Mouse (Mus musculus): Measurements from ENCODE around the gene Gabrg3. TPM values are rescaled to one million over a fixed set of nuclear protein-coding genes. Genes with fewer than 3 reads are reported as not detected.

Gabrg3 gene
- polyA plus RNA-seq, 1 experiment = not detected

GRCm38 (mm10) chr7:57166931-57167330 lies 220.1 kb downstream of the Gabrg3 start:
- TF ChIP-seq CEBPB (IDR thresholded peaks at IDR 0.05; ENCODE audit: low read depth) (no peak), FOSL1 (IDR thresholded peaks at IDR 0.05; ENCODE audit: insufficient read depth, low read length, poor library complexity, severe bottlenecking) (no peak), MYOD1 (IDR thresholded peaks at IDR 0.05; ENCODE audit: control insufficient read depth, insufficient read length, low read depth) (no peak), MYOG (IDR thresholded peaks at IDR 0.05; ENCODE audit: control insufficient read depth, extremely low read depth, insufficient read length) (no peak), MAX (IDR thresholded peaks at IDR 0.05) (no peak), CTCF (IDR thresholded peaks at IDR 0.05; ENCODE audit: control insufficient read depth, insufficient read depth, insufficient read length) (no peak), USF1 (IDR thresholded peaks at IDR 0.05; ENCODE audit: low read depth) (no peak)
- Histone ChIP-seq H3K79me2 (ENCODE audit: control insufficient read depth, insufficient read depth) (no peaks in the 10 kb centered on the region), H3K4me3 (ENCODE audit: insufficient read depth, poor library complexity, severe bottlenecking) (no peak overlapping the region), H3K27me3 (ENCODE audit: control insufficient read depth, insufficient read depth, insufficient read length) (no peaks in the 10 kb centered on the region), H3K36me3 (ENCODE audit: control insufficient read depth, insufficient read depth) (no peaks in the 10 kb centered on the region), H3ac (ENCODE audit: control insufficient read depth, insufficient read length, low read depth) (no peak overlapping the region), H3K79me3 (ENCODE audit: low read depth) (no peaks in the 10 kb centered on the region)

GRCm38 (mm10) chr7:57158211-57158610 lies 228.8 kb downstream of the Gabrg3 start:
- Histone ChIP-seq H3K4me3 (ENCODE audit: insufficient read depth, poor library complexity, severe bottlenecking) (no peak overlapping the region), H3K27me3 (ENCODE audit: control insufficient read depth, insufficient read depth, insufficient read length) (no peaks in the 10 kb centered on the region), H3ac (ENCODE audit: control insufficient read depth, insufficient read length, low read depth) (no peak overlapping the region), H3K36me3 (ENCODE audit: control insufficient read depth, insufficient read depth) (no peaks in the 10 kb centered on the region), H3K79me2 (ENCODE audit: control insufficient read depth, insufficient read depth) (no peaks in the 10 kb centered on the region), H3K79me3 (ENCODE audit: low read depth) (no peaks in the 10 kb centered on the region)
- TF ChIP-seq USF1 (IDR thresholded peaks at IDR 0.05; ENCODE audit: low read depth) = no peak
- no peak for TF ChIP-seq MYOG (IDR thresholded peaks at IDR 0.05; ENCODE audit: control insufficient read depth, extremely low read depth, insufficient read length)
- no peak for TF ChIP-seq MYOD1 (IDR thresholded peaks at IDR 0.05; ENCODE audit: control insufficient read depth, insufficient read length, low read depth)
- no peak for TF ChIP-seq FOSL1 (IDR thresholded peaks at IDR 0.05; ENCODE audit: insufficient read depth, low read length, poor library complexity, severe bottlenecking)
- TF ChIP-seq MAX (IDR thresholded peaks at IDR 0.05) = no peak
- TF ChIP-seq CTCF (IDR thresholded peaks at IDR 0.05; ENCODE audit: control insufficient read depth, insufficient read depth, insufficient read length) = no peak
- no peak for TF ChIP-seq CEBPB (IDR thresholded peaks at IDR 0.05; ENCODE audit: low read depth)

- no peaks in the 10 kb centered on the region for H3K79me3 ChIP-seq (ENCODE audit: low read depth)
- no peak overlapping the region for H3ac ChIP-seq (ENCODE audit: control insufficient read depth, insufficient read length, low read depth)
- TF ChIP-seq MAX (IDR thresholded peaks at IDR 0.05) = no peak
- no peak for TF ChIP-seq CEBPB (IDR thresholded peaks at IDR 0.05; ENCODE audit: low read depth)
- no peak for TF ChIP-seq MYOG (IDR thresholded peaks at IDR 0.05; ENCODE audit: control insufficient read depth, extremely low read depth, insufficient read length)
- TF ChIP-seq USF1 (IDR thresholded peaks at IDR 0.05; ENCODE audit: low read depth) = no peak
- TF ChIP-seq CTCF (IDR thresholded peaks at IDR 0.05; ENCODE audit: control insufficient read depth, insufficient read depth, insufficient read length) = no peak
- TF ChIP-seq FOSL1 (IDR thresholded peaks at IDR 0.05; ENCODE audit: insufficient read depth, low read length, poor library complexity, severe bottlenecking) = no peak
- TF ChIP-seq MYOD1 (IDR thresholded peaks at IDR 0.05; ENCODE audit: control insufficient read depth, insufficient read length, low read depth) = no peak
- no peak overlapping the region for H3K4me3 ChIP-seq (ENCODE audit: insufficient read depth, poor library complexity, severe bottlenecking)
- no peaks in the 10 kb centered on the region for H3K27me3 ChIP-seq (ENCODE audit: control insufficient read depth, insufficient read depth, insufficient read length)
- H3K79me2 ChIP-seq (ENCODE audit: control insufficient read depth, insufficient read depth) = no peaks in the 10 kb centered on the region
- H3K36me3 ChIP-seq (ENCODE audit: control insufficient read depth, insufficient read depth) = no peaks in the 10 kb centered on the region
Measured at GRCm38 (mm10) chr7:57153743-57154142, 233.2 kb downstream of the Gabrg3 start.

- Histone ChIP-seq H3K79me3 (ENCODE audit: low read depth) (no peaks in the 10 kb centered on the region), H3K79me2 (ENCODE audit: control insufficient read depth, insufficient read depth) (no peaks in the 10 kb centered on the region), H3ac (ENCODE audit: control insufficient read depth, insufficient read length, low read depth) (no peak overlapping the region), H3K4me3 (ENCODE audit: insufficient read depth, poor library complexity, severe bottlenecking) (no peak overlapping the region), H3K36me3 (ENCODE audit: control insufficient read depth, insufficient read depth) (no peaks in the 10 kb centered on the region), H3K27me3 (ENCODE audit: control insufficient read depth, insufficient read depth, insufficient read length) (no peaks in the 10 kb centered on the region)
- TF ChIP-seq CTCF (IDR thresholded peaks at IDR 0.05; ENCODE audit: control insufficient read depth, insufficient read depth, insufficient read length) (no peak), MAX (IDR thresholded peaks at IDR 0.05) (no peak), MYOD1 (IDR thresholded peaks at IDR 0.05; ENCODE audit: control insufficient read depth, insufficient read length, low read depth) (no peak), USF1 (IDR thresholded peaks at IDR 0.05; ENCODE audit: low read depth) (no peak), CEBPB (IDR thresholded peaks at IDR 0.05; ENCODE audit: low read depth) (no peak), MYOG (IDR thresholded peaks at IDR 0.05; ENCODE audit: control insufficient read depth, extremely low read depth, insufficient read length) (no peak), FOSL1 (IDR thresholded peaks at IDR 0.05; ENCODE audit: insufficient read depth, low read length, poor library complexity, severe bottlenecking) (no peak)
Measured at GRCm38 (mm10) chr7:57150768-57151167, 236.2 kb downstream of the Gabrg3 start.

- no peaks in the 10 kb centered on the region for H3K79me2 ChIP-seq (ENCODE audit: control insufficient read depth, insufficient read depth)
- H3K36me3 ChIP-seq (ENCODE audit: control insufficient read depth, insufficient read depth) = no peaks in the 10 kb centered on the region
- H3K4me3 ChIP-seq (ENCODE audit: insufficient read depth, poor library complexity, severe bottlenecking) = no peak overlapping the region
- no peak overlapping the region for H3ac ChIP-seq (ENCODE audit: control insufficient read depth, insufficient read length, low read depth)
- TF ChIP-seq MYOG (IDR thresholded peaks at IDR 0.05; ENCODE audit: control insufficient read depth, extremely low read depth, insufficient read length) = no peak
- TF ChIP-seq MYOD1 (IDR thresholded peaks at IDR 0.05; ENCODE audit: control insufficient read depth, insufficient read length, low read depth) = no peak
- no peak for TF ChIP-seq MAX (IDR thresholded peaks at IDR 0.05)
- TF ChIP-seq CTCF (IDR thresholded peaks at IDR 0.05; ENCODE audit: control insufficient read depth, insufficient read depth, insufficient read length) = no peak
- no peaks in the 10 kb centered on the region for H3K27me3 ChIP-seq (ENCODE audit: control insufficient read depth, insufficient read depth, insufficient read length)
- H3K79me3 ChIP-seq (ENCODE audit: low read depth) = no peaks in the 10 kb centered on the region
Measured at GRCm38 (mm10) chr7:57138072-57138704, 248.8 kb downstream of the Gabrg3 start.

- TF ChIP-seq CEBPB (IDR thresholded peaks at IDR 0.05; ENCODE audit: low read depth) = no peak
- TF ChIP-seq USF1 (IDR thresholded peaks at IDR 0.05; ENCODE audit: low read depth) = no peak
- TF ChIP-seq MAX (IDR thresholded peaks at IDR 0.05) = no peak
- TF ChIP-seq FOSL1 (IDR thresholded peaks at IDR 0.05; ENCODE audit: insufficient read depth, low read length, poor library complexity, severe bottlenecking) = no peak
- no peak for TF ChIP-seq MYOG (IDR thresholded peaks at IDR 0.05; ENCODE audit: control insufficient read depth, extremely low read depth, insufficient read length)
- TF ChIP-seq MYOD1 (IDR thresholded peaks at IDR 0.05; ENCODE audit: control insufficient read depth, insufficient read length, low read depth) = no peak
- no peak for TF ChIP-seq CTCF (IDR thresholded peaks at IDR 0.05; ENCODE audit: control insufficient read depth, insufficient read depth, insufficient read length)
Measured at GRCm38 (mm10) chr7:57133009-57133408, 254.0 kb downstream of the Gabrg3 start.

More at GRCm38 (mm10) chr7:57133009-57133408, 254.0 kb downstream of the Gabrg3 start:
- H3K79me2 ChIP-seq (ENCODE audit: control insufficient read depth, insufficient read depth) = no peaks in the 10 kb centered on the region
- H3K27me3 ChIP-seq (ENCODE audit: control insufficient read depth, insufficient read depth, insufficient read length) = no peaks in the 10 kb centered on the region
- no peak overlapping the region for H3K4me3 ChIP-seq (ENCODE audit: insufficient read depth, poor library complexity, severe bottlenecking)
- H3ac ChIP-seq (ENCODE audit: control insufficient read depth, insufficient read length, low read depth) = no peak overlapping the region
- no peaks in the 10 kb centered on the region for H3K36me3 ChIP-seq (ENCODE audit: control insufficient read depth, insufficient read depth)
- no peaks in the 10 kb centered on the region for H3K79me3 ChIP-seq (ENCODE audit: low read depth)

All from C2C12 (cell line).